Mouse (Mus musculus) spleen, adult 2 months (tissue): ENCODE results near the gene Cdh4. TPM values are rescaled to one million over a fixed set of nuclear protein-coding genes. Genes with fewer than 3 reads are reported as not detected.

Experiments used
- DNase-seq, 2 experiments: peaks; one replicate each; pipeline versions ENCODE4 v3.0.0 to v3.0.0-alpha.2; 2012 to 2021; ENCODE audit warnings: low spot score in 2 of 2, low read depth in 1 of 2
- H3K27ac ChIP-seq: fragments of 200-500 bp; 2 replicates; pipeline ENCODE4 v1.5.1; 2012; ENCODE audit warnings: low read length, inconsistent platforms; ENCODE audit not compliant: insufficient read depth
- H3K27me3 ChIP-seq: fragments of 200-500 bp; 2 replicates; pipeline ENCODE4 v1.6.1; 2012; ENCODE audit warnings: mild to moderate bottlenecking, moderate library complexity, low read length, inconsistent platforms; ENCODE audit not compliant: control insufficient read depth, insufficient read depth
- H3K36me3 ChIP-seq: fragments of 200-500 bp; 2 replicates; pipeline ENCODE4 v1.6.1; 2012; ENCODE audit warnings: mild to moderate bottlenecking, low read length, inconsistent platforms; ENCODE audit not compliant: control insufficient read depth, insufficient read depth
- H3K4me1 ChIP-seq: fragments of 200-500 bp; 2 replicates; pipeline ENCODE4 v1.6.1; 2011; ENCODE audit warnings: inconsistent platforms; ENCODE audit not compliant: control insufficient read depth, insufficient read depth, insufficient read length
- H3K4me3 ChIP-seq: fragments of 200-500 bp; 2 replicates; pipeline ENCODE4 v1.5.1; 2011; ENCODE audit warnings: mild to moderate bottlenecking, inconsistent platforms; ENCODE audit not compliant: insufficient read depth, insufficient read length; ENCODE audit errors: extremely low read depth
- CTCF ChIP-seq: fragments of 200-500 bp; IDR thresholded peaks from 2 replicates; pipeline ENCODE4 v1.5.1; 2011; ENCODE audit warnings: mild to moderate bottlenecking, inconsistent platforms; ENCODE audit not compliant: insufficient read depth, insufficient read length, insufficient replicate concordance; ENCODE audit errors: extremely low read depth
- POLR2A ChIP-seq: fragments of 200-500 bp; IDR thresholded peaks from 2 replicates; pipeline ENCODE4 v1.6.1; 2011; ENCODE audit warnings: low read depth, low read length, inconsistent platforms
- WGBS: fragments of 180-500 bp; shearing (Covaris S2); methylation state at CpG from one replicate; pipeline ENCODE4 v1.1.7; 2018; 5-methylcytosine and 5-hydroxymethylcytosine counted together
- polyA plus RNA-seq: library from polyadenylated mRNA; depleted of rRNA; stranded (reverse); fragments of >200 nt; gene quantifications from 2 replicates; pipeline ENCODE4 v1.2.3, GENCODE M21; 2012

The Cdh4 gene
- polyA plus RNA-seq, 1 experiment: 1.0 TPM

DNA sequence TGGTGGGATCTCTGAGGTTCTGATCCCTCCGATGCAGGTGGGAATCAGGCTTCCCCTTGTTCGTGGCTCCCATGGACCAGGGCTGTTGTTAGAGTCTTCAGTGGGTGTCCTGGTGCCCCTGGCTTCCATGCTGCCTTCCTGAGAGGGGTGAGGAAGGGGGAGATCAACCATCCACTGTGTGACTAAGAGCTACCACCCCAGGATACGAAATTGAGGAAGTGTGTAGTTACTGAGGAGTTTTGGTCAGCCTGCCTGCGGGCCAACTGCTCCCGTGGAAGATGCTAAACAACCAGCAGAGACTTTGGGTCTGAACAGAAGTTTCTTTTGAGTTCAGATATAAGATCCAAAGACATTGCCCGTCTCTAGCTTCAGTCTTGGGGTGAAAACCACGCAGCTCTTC is 133.4 kb downstream of the Cdh4 start:
- Histone ChIP-seq H3K27me3 (no peaks in the 10 kb centered on the region), H3K36me3 (no peaks in the 10 kb centered on the region), H3K4me3 (no peak overlapping the region), H3K4me1 (no peaks in the 10 kb centered on the region), H3K27ac (no peak overlapping the region)
- DNase-seq: no peak
- TF ChIP-seq CTCF: no peak
- TF ChIP-seq POLR2A: no peak
- WGBS: 50% methylated on average over 7 of the region's 7 CpGs

DNA sequence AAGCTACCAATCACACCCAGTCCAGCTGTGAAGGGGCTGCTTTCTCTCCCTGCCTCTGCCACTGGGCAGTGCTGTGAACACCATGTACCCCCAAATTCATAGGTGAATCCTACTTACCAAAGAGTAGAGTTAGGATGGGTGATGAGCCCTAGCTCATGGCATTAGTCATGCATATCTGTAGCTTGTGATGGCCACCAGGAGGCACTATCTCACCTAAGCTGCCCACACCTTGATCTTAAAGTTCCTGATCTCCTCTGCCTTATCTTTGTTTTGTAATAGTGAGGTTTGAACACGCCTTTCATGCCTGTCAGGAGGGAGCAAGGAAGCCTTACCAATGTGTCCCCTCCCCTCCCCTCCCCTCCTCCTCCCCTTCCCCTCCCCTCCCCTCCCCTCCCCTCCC is 134.0 kb downstream of the Cdh4 start:
- TF ChIP-seq POLR2A (no peak), CTCF (no peak)
- 70% methylated on average over 1 of the region's 1 CpGs for WGBS
- DNase-seq: no peak

DNA sequence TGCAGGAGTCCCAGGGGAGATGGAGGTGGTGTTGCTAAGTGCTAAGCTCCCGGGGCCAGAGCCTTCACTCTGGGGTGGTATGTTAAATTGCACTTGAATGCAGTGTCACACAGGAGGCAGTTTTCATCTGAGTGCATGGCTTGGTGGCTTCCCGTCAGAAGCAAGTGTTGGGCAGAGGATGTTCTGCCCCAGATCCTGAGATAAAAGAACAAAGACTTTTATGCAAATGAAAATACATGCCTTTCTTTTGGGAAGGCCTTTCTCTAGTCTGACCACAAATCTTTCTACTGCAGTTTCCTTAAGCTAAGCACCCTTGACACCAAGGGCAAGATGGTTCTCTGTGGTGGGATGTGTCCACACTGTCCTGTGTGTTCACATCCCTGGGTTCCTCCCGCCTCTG is 136.1 kb downstream of the Cdh4 start:
- H3K4me3 ChIP-seq: no peak overlapping the region
- no peaks in the 10 kb centered on the region for H3K27me3 ChIP-seq
- H3K36me3 ChIP-seq: no peaks in the 10 kb centered on the region
- TF ChIP-seq POLR2A (no peak), CTCF (no peak)
- WGBS: 57% methylated on average over 3 of the region's 3 CpGs
- no peak for DNase-seq
- no peaks in the 10 kb centered on the region for H3K4me1 ChIP-seq
- no peak overlapping the region for H3K27ac ChIP-seq

More for the DNA sequence above, 134.0 kb downstream of the Cdh4 start:
- no peak overlapping the region for H3K27ac ChIP-seq
- no peaks in the 10 kb centered on the region for H3K36me3 ChIP-seq
- H3K4me1 ChIP-seq: no peaks in the 10 kb centered on the region
- H3K4me3 ChIP-seq: no peak overlapping the region
- H3K27me3 ChIP-seq: no peaks in the 10 kb centered on the region

DNA sequence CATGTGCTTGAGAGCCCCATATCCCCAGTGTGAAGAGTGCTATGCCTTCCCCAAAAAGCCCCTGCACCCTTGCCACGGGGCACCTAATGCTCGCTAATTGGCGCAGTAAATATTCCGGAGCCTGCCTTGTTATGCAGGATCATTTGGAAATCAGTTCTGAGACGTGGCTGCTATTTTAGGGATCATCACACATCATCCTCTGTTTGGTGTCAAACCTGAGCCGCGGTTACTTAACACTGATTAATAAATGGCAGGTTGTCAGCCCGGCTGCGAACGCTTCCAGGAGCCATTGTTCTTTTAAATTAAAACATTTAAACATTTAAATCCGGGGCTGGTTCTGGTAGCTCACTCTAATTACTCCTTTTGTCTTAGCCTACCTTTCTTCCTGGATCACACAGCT is 136.6 kb downstream of the Cdh4 start:
- 81% methylated on average over 11 of the region's 11 CpGs for WGBS
- H3K36me3 ChIP-seq: no peaks in the 10 kb centered on the region
- DNase-seq: no peak
- H3K4me1 ChIP-seq: no peaks in the 10 kb centered on the region
- H3K27ac ChIP-seq: no peak overlapping the region
- H3K4me3 ChIP-seq: no peak overlapping the region
- no peak for TF ChIP-seq POLR2A
- TF ChIP-seq CTCF: no peak
- no peaks in the 10 kb centered on the region for H3K27me3 ChIP-seq

DNA sequence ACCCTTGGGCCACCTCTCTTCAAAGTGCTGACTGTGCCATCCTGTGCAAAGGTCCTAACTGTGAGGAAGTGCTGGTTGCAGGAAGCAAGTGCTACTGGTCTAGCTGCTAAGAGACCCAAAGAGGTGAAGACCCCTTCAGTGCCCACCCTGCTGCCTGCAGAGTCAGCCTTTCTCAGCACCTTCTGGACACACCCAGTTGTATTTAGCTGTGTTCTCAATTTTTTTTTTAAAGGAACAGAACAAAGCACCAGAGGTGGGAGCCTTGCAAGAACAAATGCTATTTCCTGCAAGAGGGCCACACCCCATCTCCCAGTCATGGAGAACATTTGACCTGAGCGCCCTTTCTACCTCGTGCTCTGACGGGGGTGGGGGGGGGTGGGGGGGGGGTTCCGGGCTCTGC is 138.2 kb downstream of the Cdh4 start:
- DNase-seq: no peak
- Histone ChIP-seq H3K4me1 (no peaks in the 10 kb centered on the region), H3K4me3 (no peak overlapping the region), H3K27ac (no peak overlapping the region), H3K27me3 (no peaks in the 10 kb centered on the region), H3K36me3 (no peaks in the 10 kb centered on the region)
- WGBS: 62% methylated on average over 4 of the region's 4 CpGs
- no peak for TF ChIP-seq POLR2A
- no peak for TF ChIP-seq CTCF

DNA sequence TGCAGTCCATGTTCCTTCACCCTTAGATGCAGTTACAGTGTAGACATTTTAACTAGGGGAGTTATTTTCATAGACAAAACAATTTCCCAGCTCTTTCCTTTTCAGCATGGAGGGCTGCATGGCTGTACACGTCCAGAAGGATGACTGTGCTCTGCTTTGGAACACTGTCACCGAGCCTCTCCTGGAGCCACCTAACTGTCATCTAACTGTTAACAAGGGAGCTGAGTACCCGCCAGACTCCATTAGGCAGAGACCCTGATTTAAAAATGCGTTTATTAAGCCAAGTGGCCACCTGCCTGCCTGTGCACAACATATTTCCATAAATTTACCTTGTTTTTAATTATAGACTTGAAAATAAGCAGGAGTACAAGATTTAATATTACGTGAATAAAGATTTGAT is 138.8 kb downstream of the Cdh4 start:
- Histone ChIP-seq H3K4me3 (no peak overlapping the region), H3K4me1 (no peaks in the 10 kb centered on the region), H3K36me3 (no peaks in the 10 kb centered on the region), H3K27me3 (no peaks in the 10 kb centered on the region), H3K27ac (no peak overlapping the region)
- 76% methylated on average over 5 of the region's 5 CpGs for WGBS
- DNase-seq: no peak
- TF ChIP-seq POLR2A (no peak), CTCF (no peak)

DNA sequence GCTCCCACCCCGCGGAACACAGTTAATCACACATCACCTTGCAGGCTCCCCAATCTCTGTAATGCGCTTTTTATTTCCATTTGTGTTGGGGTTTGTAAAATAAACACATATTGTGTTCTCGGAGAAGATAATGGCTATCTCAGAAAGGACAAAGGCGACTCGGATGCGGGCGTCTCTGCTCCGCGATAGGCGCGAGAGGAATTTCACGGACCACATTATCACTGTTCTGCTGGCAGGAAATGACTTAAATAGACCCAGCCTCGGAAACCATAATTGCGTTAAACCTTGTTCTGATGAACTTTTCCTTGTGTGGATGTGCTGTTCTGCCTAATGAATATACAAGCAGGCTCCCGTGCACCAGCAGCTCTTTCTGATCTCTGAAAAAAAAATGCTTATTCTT is 140.7 kb downstream of the Cdh4 start:
- DNase-seq: no peak
- 76% methylated on average over 16 of the region's 16 CpGs for WGBS
- Histone ChIP-seq H3K27ac (no peak overlapping the region), H3K4me1 (no peaks in the 10 kb centered on the region), H3K36me3 (no peaks in the 10 kb centered on the region), H3K27me3 (no peaks in the 10 kb centered on the region), H3K4me3 (no peak overlapping the region)
- TF ChIP-seq POLR2A: no peak
- TF ChIP-seq CTCF: no peak

DNA sequence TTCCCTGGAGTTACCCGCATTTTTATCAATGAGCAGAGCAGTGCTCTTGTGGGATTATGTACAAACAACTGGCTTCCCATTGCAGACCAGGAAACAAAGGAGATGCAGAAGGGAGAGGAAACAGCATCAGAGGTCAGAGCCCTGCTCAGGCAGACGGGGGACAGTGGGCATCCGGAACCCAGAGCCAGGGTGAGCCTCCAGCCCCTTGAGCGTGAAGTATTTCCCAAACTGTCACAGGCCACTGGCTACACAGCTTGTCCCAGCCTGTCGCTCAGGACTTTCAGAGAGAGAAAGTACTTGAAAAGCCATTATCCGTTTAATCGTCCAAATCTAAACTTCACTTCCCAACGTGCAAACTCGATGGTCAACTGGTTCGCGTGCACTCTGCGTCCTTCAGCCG is 142.4 kb downstream of the Cdh4 start:
- Histone ChIP-seq H3K27ac (no peak overlapping the region), H3K36me3 (no peaks in the 10 kb centered on the region), H3K4me3 (no peak overlapping the region), H3K4me1 (no peaks in the 10 kb centered on the region), H3K27me3 (no peaks in the 10 kb centered on the region)
- no peak for TF ChIP-seq CTCF
- TF ChIP-seq POLR2A: no peak
- DNase-seq: no peak
- WGBS: 75% methylated on average over 13 of the region's 13 CpGs
